ENCODE assay signal across 7 mouse cellular contexts in the genomic region with DNA sequence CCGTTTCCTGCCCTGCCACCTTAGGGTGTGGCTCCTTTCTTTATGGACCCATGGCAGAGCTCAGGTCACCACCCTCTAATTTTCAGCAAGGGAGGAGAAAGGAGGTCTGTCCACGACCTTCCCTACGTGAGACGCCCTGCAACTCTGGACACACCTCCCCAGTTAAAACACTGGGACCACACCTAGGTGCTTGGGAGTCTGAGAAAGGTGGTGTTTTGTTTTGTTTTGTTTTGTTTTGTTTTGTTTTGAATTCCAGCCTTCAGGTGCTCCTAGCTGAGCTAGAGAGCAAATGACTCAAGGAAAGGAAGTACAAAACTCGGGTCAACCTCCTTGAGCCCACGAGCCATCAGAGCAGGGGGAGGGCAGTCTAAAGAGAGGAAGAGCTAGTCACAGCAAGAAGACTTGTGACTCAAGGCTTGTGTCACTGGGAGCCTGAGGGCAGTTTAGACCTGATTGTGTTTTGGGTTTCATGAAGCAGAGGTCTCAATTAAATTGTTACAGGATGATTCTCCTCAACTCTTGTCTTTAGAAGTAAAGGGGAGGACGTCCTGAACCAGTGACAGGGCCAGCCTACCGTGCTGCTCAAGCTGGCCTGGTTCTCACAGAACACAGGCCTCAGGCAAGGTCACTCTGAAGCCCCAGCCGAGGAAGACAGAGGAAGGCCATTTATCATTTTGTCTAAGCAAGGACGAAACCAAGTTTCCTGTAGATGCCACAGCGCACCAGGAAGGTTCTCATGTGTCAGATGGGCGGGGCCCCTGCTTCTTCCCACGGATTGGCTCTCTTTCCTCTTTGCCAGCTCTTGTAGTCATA. TPM values are rescaled to one million over a fixed set of nuclear protein-coding genes. Genes with fewer than 3 reads are reported as not detected.
A peak's percentile ranks its signal among the peaks of the same experiment; 100 is the strongest.
DNase-seq lines count a peak whose midpoint lies in the region; ATAC-seq and TF ChIP-seq lines count a peak whose summit lies in the region.

No protein-coding gene starts in this region.

- H3K4me1 ChIP-seq in lung, embryonic 16.5 days (replicated peaks; ENCODE audit: control insufficient read depth, insufficient read depth, low read length): peaks cover 44% of the 10 kb centered on the region
- H3K4me1 ChIP-seq in forebrain, embryonic 16.5 days (replicated peaks; ENCODE audit: control insufficient read depth, insufficient read depth, low read length): peaks cover 3% of the 10 kb centered on the region; the same call in 1 of the 2 replicates

- peak overlapping the region; percentile 28 for H3K27ac ChIP-seq in lung, embryonic 16.5 days (ENCODE audit: low read length)
- no peak overlapping the region for H3K27ac ChIP-seq in forebrain, embryonic 16.5 days (ENCODE audit: low read length)

- in situ Hi-C loops in Patski (cut with MboI; ENCODE audit: low pct_unique_long_range_greater_than_20kb): no loop called here

- ATAC-seq in Patski: peak; percentile 60
- peak; percentile 53 for ATAC-seq in lung, embryonic 16.5 days (ENCODE audit: low read depth)
- no peak for ATAC-seq in forebrain, embryonic 16.5 days

- no peaks in the 10 kb centered on the region for H3K9me3 ChIP-seq in lung, embryonic 16.5 days (ENCODE audit: control insufficient read depth, low read length)
- H3K9me3 ChIP-seq in forebrain, embryonic 16.5 days (ENCODE audit: control insufficient read depth, low read length): no peaks in the 10 kb centered on the region

- DNase-seq in CD4-positive, CD25-positive, alpha-beta regulatory T cell, adult 2 months (ENCODE audit: low read depth, low spot score): peak; percentile 70
- no peak for DNase-seq in Patski (ENCODE audit: low read depth, low spot score)
- peak; percentile 68 for DNase-seq in forelimb bud, embryonic 11.5 days (ENCODE audit: low read depth, low spot score)
- peak; percentile 35 for DNase-seq in thymus, postnatal 25 days
- no peak for DNase-seq in urinary bladder, postnatal 4 days (ENCODE audit: low spot score in 2 of 2)

- H3K4me2 ChIP-seq in lung, embryonic 16.5 days (ENCODE audit: low read depth, low read length): no peak overlapping the region
- H3K4me2 ChIP-seq in forebrain, embryonic 16.5 days (ENCODE audit: low read length): no peak overlapping the region

- H3K4me3 ChIP-seq in lung, embryonic 16.5 days (ENCODE audit: low read length): no peak overlapping the region
- H3K4me3 ChIP-seq in forebrain, embryonic 16.5 days (replicated peaks; ENCODE audit: low read length): no peak overlapping the region

- H3K9ac ChIP-seq in lung, embryonic 16.5 days (ENCODE audit: low read length): no peak overlapping the region
- H3K9ac ChIP-seq in forebrain, embryonic 16.5 days (replicated peaks; ENCODE audit: low read depth, low read length): no peak overlapping the region

- CTCF ChIA-PET in Patski (lab: Charles Lee): interaction anchor here (1.0 to 1.7 kb wide), 3 partner anchors 12 to 50 kb away, joined by 3 to 5 read pairs (median 4); partner anchors contain the start of gene Myo1e

- no peak for TF ChIP-seq CTCF in Patski (IDR thresholded peaks at IDR 0.05)

- no peaks in the 10 kb centered on the region for H3K27me3 ChIP-seq in Patski
- H3K27me3 ChIP-seq in lung, embryonic 16.5 days (ENCODE audit: control insufficient read depth, insufficient read depth, low read depth, low read length): no peaks in the 10 kb centered on the region
- no peaks in the 10 kb centered on the region for H3K27me3 ChIP-seq in forebrain, embryonic 16.5 days (replicated peaks; ENCODE audit: control insufficient read depth, insufficient read depth, low read length)

- H3K36me3 ChIP-seq in lung, embryonic 16.5 days (ENCODE audit: control insufficient read depth, insufficient read depth, low read length): no peaks in the 10 kb centered on the region
- no peaks in the 10 kb centered on the region for H3K36me3 ChIP-seq in forebrain, embryonic 16.5 days (ENCODE audit: control insufficient read depth, insufficient read depth)

- WGBS in lung, embryonic 16.5 days: 24% methylated on average over 13 of the region's 13 CpGs
- WGBS in forebrain, embryonic 16.5 days: 60% methylated on average over 13 of the region's 13 CpGs

- POLR2A ChIA-PET in Patski (lab: Charles Lee): no interaction called here

RNA-seq across cellular contexts. Expression of gene Myo1e, which starts 50.3 kb away (rescaled TPM):
- 78.5 TPM for polyA plus RNA-seq in Patski (2021)
- polyA plus RNA-seq in lung, embryonic 16.5 days (2015; fragmentation: Nextera tagmentation; extraction: Ambion mirVana): 46.2 and 50.1 TPM in 2 replicates
- polyA plus RNA-seq in forebrain, embryonic 16.5 days (2015; fragmentation: Nextera tagmentation; extraction: Ambion mirVana): 5.8 and 7.2 TPM in 2 replicates

Comparison
In these comparisons a context has a peak if more than half of its experiments do, and no peak if none do; other contexts are left out.
1. DNase-seq: peak in CD4-positive, CD25-positive, alpha-beta regulatory T cell, adult 2 months (single experiment), forelimb bud, embryonic 11.5 days (single experiment) and thymus, postnatal 25 days (single experiment); none in Patski (single experiment) and urinary bladder, postnatal 4 days (0 of 2).